9 mouse cellular contexts compared by ENCODE assay signal in the genomic region with DNA sequence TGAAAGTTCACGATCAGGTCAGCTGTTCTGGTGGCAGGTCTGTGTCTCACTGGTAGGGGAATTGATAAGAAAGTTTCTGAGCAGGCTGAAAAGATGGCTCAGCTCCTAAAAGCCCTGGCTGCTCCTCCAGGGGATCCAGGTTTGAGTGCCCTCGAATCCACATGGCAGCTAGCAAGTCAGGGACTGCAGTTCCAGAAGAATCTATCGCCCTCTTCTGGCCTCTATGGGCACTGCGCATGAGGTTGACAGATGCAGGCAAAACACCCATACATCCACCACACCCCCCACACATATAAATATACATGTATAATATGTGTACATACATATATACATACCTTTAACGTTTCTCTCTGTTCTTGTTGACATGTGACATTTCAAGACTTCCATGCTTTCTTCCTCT. TPM values are rescaled to one million over a fixed set of nuclear protein-coding genes. Genes with fewer than 3 reads are reported as not detected.
DNase-seq lines count a peak whose midpoint lies in the region; ATAC-seq lines count a peak whose summit lies in the region.
"Not testable (repeated sequence)": the region's sequence is repeated elsewhere in the genome, so short reads cannot be mapped to it uniquely, and the experiment has no call there.
"Had no signal": no experiment of that assay in that cellular context is flagged by ENCODE, and none has a peak within 500 bp of the region (broad histone marks: within the 10 kb centered on the region; RNA-seq: fewer than 3 reads in every experiment).

No protein-coding gene starts in this region.

- not testable (repeated sequence) for H3K4me3 ChIP-seq in midbrain, embryonic 11.5 days (ENCODE audit: low read depth, low read length)

- H3K4me2 ChIP-seq in midbrain, embryonic 11.5 days, result not testable (repeated sequence)

- H3K9me3 ChIP-seq in midbrain, embryonic 11.5 days (ENCODE audit: control insufficient read depth, low read length), result not testable (repeated sequence)

- intact Hi-C loops in left cerebral cortex, postnatal 25 days (cut with DNase I), result not testable (repeated sequence)

- peak; percentile 87 for ATAC-seq in granulocyte monocyte progenitor cell, adult 5-6 weeks (replicated peaks; ENCODE audit: poor library complexity, severe bottlenecking)
- peak; percentile 68 for ATAC-seq in midbrain, embryonic 11.5 days (ENCODE audit: low FRiP score)

- 17% methylated on average over 5 of the region's 5 CpGs for WGBS in midbrain, embryonic 11.5 days

- not testable (repeated sequence) for H3K4me1 ChIP-seq in midbrain, embryonic 11.5 days (ENCODE audit: control insufficient read depth, insufficient read depth, low read length)

- not testable (repeated sequence) for H3K9ac ChIP-seq in midbrain, embryonic 11.5 days (ENCODE audit: low read length)

- peak; percentile 83 for DNase-seq in adrenal gland, postnatal 10 days
- DNase-seq in embryo, embryonic 11.5 days (ENCODE audit: low read depth, low spot score), result peak; percentile 53
- DNase-seq in kidney, adult 18-20 months, result peak; percentile 64
- DNase-seq in left cerebral cortex, postnatal 25 days (ENCODE audit: low spot score in 2 of 2), result peak; percentile 71 to 79
- DNase-seq in midbrain, embryonic 11.5 days (ENCODE audit: low spot score, missing footprints), result peak; percentile 92
- peak; percentile 75 for DNase-seq in right cerebral cortex, postnatal 4 days
- DNase-seq in yolk sac, embryonic 10.5 days (ENCODE audit: low spot score), result peak; percentile 47

- not testable (repeated sequence) for H3K27me3 ChIP-seq in midbrain, embryonic 11.5 days (ENCODE audit: control insufficient read depth, insufficient read depth, low read length)

- H3K27ac ChIP-seq in midbrain, embryonic 11.5 days (ENCODE audit: low read depth, low read length), result not testable (repeated sequence)

- not testable (repeated sequence) for H3K36me3 ChIP-seq in midbrain, embryonic 11.5 days (ENCODE audit: control insufficient read depth, insufficient read depth, low read length)

RNA-seq across cellular contexts. Expression of gene Ang6, which starts 14.7 kb away (rescaled TPM):
- total RNA-seq in adrenal gland, postnatal 10 days (2021), result not detected
- total RNA-seq in granulocyte monocyte progenitor cell, adult 5-6 weeks (2014; fragmentation: Nextera tagmentation), result not detected in 2 replicates
- not detected in 2 replicates for total RNA-seq in granulocyte monocyte progenitor cell, adult 5-6 weeks (2017)
- not detected for total RNA-seq in left cerebral cortex, postnatal 25 days (2021)
- polyA plus RNA-seq in midbrain, embryonic 11.5 days (2014; fragmentation: Nextera tagmentation; extraction: Ambion mirVana), result not detected in 2 replicates
- polyA plus RNA-seq: heart, embryonic 15.5 days had no signal

RNA-seq across cellular contexts. Expression of gene Ang5, which starts 30.5 kb away (rescaled TPM):
- total RNA-seq in adrenal gland, postnatal 10 days (2021), result not detected
- total RNA-seq in granulocyte monocyte progenitor cell, adult 5-6 weeks (2014; fragmentation: Nextera tagmentation), result not detected in 2 replicates
- not detected in 2 replicates for total RNA-seq in granulocyte monocyte progenitor cell, adult 5-6 weeks (2017)
- total RNA-seq in left cerebral cortex, postnatal 25 days (2021), result not detected
- not detected in 2 replicates for polyA plus RNA-seq in midbrain, embryonic 11.5 days (2014; fragmentation: Nextera tagmentation; extraction: Ambion mirVana)
- polyA plus RNA-seq: heart, embryonic 15.5 days had no signal
